In genomic region chr11:109331424-109331824, GRCm38 (mm10) we compare ENCODE assay signal across 8 mouse cellular contexts. TPM values are rescaled to one million over a fixed set of nuclear protein-coding genes. Genes with fewer than 3 reads are reported as not detected.
DNase-seq lines count a peak whose midpoint lies in the region; ATAC-seq and TF ChIP-seq lines count a peak whose summit lies in the region.

No protein-coding gene starts in this region.

- H3K4me3 ChIP-seq in gastrocnemius, adult 2 months, result peak overlapping the region; percentile 72
- H3K4me3 ChIP-seq in hindbrain, postnatal 0 days (ENCODE audit: low read length), result peak overlapping the region; percentile 20
- H3K4me3 ChIP-seq in left cerebral cortex, adult 2 months, result peak overlapping the region; percentile 41
- peak overlapping the region; percentile 90 for H3K4me3 ChIP-seq in megakaryocyte, embryonic 14.5 days (replicated peaks)

- no peaks in the 10 kb centered on the region for H3K9me3 ChIP-seq in hindbrain, postnatal 0 days (ENCODE audit: low read length)
- H3K9me3 ChIP-seq in megakaryocyte, embryonic 14.5 days, result no peaks in the 10 kb centered on the region

- no peaks in the 10 kb centered on the region for H3K27me3 ChIP-seq in hindbrain, postnatal 0 days (ENCODE audit: insufficient read depth, low read length)
- H3K27me3 ChIP-seq in megakaryocyte, embryonic 14.5 days (replicated peaks), result peaks cover 8% of the 10 kb centered on the region

- no peaks in the 10 kb centered on the region for H3K4me1 ChIP-seq in hindbrain, postnatal 0 days (ENCODE audit: insufficient read depth, low read length)
- H3K4me1 ChIP-seq in megakaryocyte, embryonic 14.5 days, result peaks cover 76% of the 10 kb centered on the region

- no peaks in the 10 kb centered on the region for H3K36me3 ChIP-seq in hindbrain, postnatal 0 days (ENCODE audit: insufficient read depth, low read length)
- no peaks in the 10 kb centered on the region for H3K36me3 ChIP-seq in megakaryocyte, embryonic 14.5 days (replicated peaks; ENCODE audit: low read length)

- peak overlapping the region; percentile 86 for H3K27ac ChIP-seq in gastrocnemius, adult 2 months
- no peak overlapping the region for H3K27ac ChIP-seq in hindbrain, postnatal 0 days
- H3K27ac ChIP-seq in left cerebral cortex, adult 2 months, result no peak overlapping the region

- TF ChIP-seq CTCF in gastrocnemius, adult 2 months (IDR thresholded peaks at IDR 0.05), result peak; percentile 95
- TF ChIP-seq CTCF in hindbrain, postnatal 0 days (IDR thresholded peaks at IDR 0.05; ENCODE audit: low read depth), result peak; percentile 92
- TF ChIP-seq CTCF in left cerebral cortex, adult 2 months (IDR thresholded peaks at IDR 0.05), result peak; percentile 91

- intact Hi-C loops in gastrocnemius, adult 2 months (cut with DNase I), result loop anchor here (1.0 to 10.0 kb wide), 4 partner anchors 31 to 283 kb away; partner anchors contain the start of genes Amz2, Gna13 and Wipi1
- intact Hi-C loops in left cerebral cortex, adult 2 months (cut with DNase I), result loop anchor here (1.0 to 5.0 kb wide), 3 partner anchors 94 to 531 kb away; partner anchors contain the start of gene Amz2

- no peak overlapping the region for H3K9ac ChIP-seq in hindbrain, postnatal 0 days (replicated peaks; ENCODE audit: low read length)

- 8% methylated on average over 6 of the region's 6 CpGs for WGBS in hindbrain, postnatal 0 days

- DNase-seq in WW6 (ENCODE audit: low read depth, low spot score), result peak; percentile 96
- peak; percentile 90 to 95 for DNase-seq in cerebellum, postnatal 4 days (ENCODE audit: low spot score in 2 of 2)
- DNase-seq in gastrocnemius, adult 2 months, result peak; percentile 97
- peak; percentile 96 for DNase-seq in hindbrain, postnatal 0 days (ENCODE audit: low spot score)
- DNase-seq in left cerebral cortex, adult 2 months (ENCODE audit: extremely low spot score in 1 of 2, low spot score in 2 of 2), result peak; percentile 90 to 94
- DNase-seq in right cerebral cortex, postnatal 10 days (ENCODE audit: low spot score in 2 of 2), result peak; percentile 92 to 94
- peak; percentile 94 for DNase-seq in urinary bladder, postnatal 25 days (ENCODE audit: low spot score)

- ATAC-seq in hindbrain, postnatal 0 days, result peak; percentile 92

- peak overlapping the region; percentile 48 for H3K4me2 ChIP-seq in hindbrain, postnatal 0 days (ENCODE audit: low read depth, low read length)

RNA-seq across cellular contexts. Expression of gene Gna13, which starts 31.2 kb away (rescaled TPM):
- 10 to 100 TPM; 25.6 to 27.8 TPM for total RNA-seq in gastrocnemius, adult 2 months (2021)
- 55.0 and 69.3 TPM in 2 replicates for total RNA-seq in hindbrain, postnatal 0 days (2014; rRNA removed)
- polyA plus RNA-seq in hindbrain, postnatal 0 days (2015; fragmentation: Nextera tagmentation; extraction: Ambion mirVana), result 38.1 and 44.4 TPM in 2 replicates
- 10 to 100 TPM; 45.0 to 47.7 TPM for total RNA-seq in left cerebral cortex, adult 2 months (2021)
- 42.6 and 60.8 TPM in 2 replicates for polyA plus RNA-seq in megakaryocyte, embryonic 14.5 days (2012; ENCODE audit: insufficient read depth, low replicate concordance)

RNA-seq across cellular contexts. Expression of gene Rgs9, which starts 33.5 kb away (rescaled TPM):
- total RNA-seq in gastrocnemius, adult 2 months (2021), result under 1 TPM; 0.13 to 0.20 TPM
- total RNA-seq in hindbrain, postnatal 0 days (2014; rRNA removed), result 28.5 and 30.3 TPM in 2 replicates
- polyA plus RNA-seq in hindbrain, postnatal 0 days (2015; fragmentation: Nextera tagmentation; extraction: Ambion mirVana), result 13.4 and 14.3 TPM in 2 replicates
- 10 to 100 TPM; 20.3 to 44.5 TPM for total RNA-seq in left cerebral cortex, adult 2 months (2021)
- 1.7 and 3.2 TPM in 2 replicates for polyA plus RNA-seq in megakaryocyte, embryonic 14.5 days (2012; ENCODE audit: insufficient read depth, low replicate concordance)

Comparison
In these comparisons a context has a peak if more than half of its experiments do, and no peak if none do; other contexts are left out.
1. H3K4me3 ChIP-seq: peak in every context shown above with its lines; median percentile 90 in megakaryocyte, embryonic 14.5 days; 72 in gastrocnemius, adult 2 months; 41 in left cerebral cortex, adult 2 months; 20 in hindbrain, postnatal 0 days.
2. RNA of gene Rgs9, which starts 33.5 kb away (total RNA-seq): 20.3 to 44.5 TPM in left cerebral cortex, adult 2 months and 28.5 to 30.3 TPM in hindbrain, postnatal 0 days; 0.13 to 0.20 TPM in gastrocnemius, adult 2 months; every median in the first group is over 10 times any median in the second.
3. Peak in every context shown above with its lines, with median percentiles within 50 percentile points of each other: DNase-seq and CTCF ChIP-seq.